Mouse (Mus musculus): ENCODE data around the gene Pcdh10. TPM values are rescaled to one million over a fixed set of nuclear protein-coding genes. Genes with fewer than 3 reads are reported as not detected.
A peak's percentile ranks its signal among the peaks of the same experiment; 100 is the strongest.

Pcdh10 gene
- polyA plus RNA-seq (2014; fragmentation: Nextera tagmentation; extraction: Ambion mirVana) = 4.7 and 5.1 TPM in 2 replicates

DNA sequence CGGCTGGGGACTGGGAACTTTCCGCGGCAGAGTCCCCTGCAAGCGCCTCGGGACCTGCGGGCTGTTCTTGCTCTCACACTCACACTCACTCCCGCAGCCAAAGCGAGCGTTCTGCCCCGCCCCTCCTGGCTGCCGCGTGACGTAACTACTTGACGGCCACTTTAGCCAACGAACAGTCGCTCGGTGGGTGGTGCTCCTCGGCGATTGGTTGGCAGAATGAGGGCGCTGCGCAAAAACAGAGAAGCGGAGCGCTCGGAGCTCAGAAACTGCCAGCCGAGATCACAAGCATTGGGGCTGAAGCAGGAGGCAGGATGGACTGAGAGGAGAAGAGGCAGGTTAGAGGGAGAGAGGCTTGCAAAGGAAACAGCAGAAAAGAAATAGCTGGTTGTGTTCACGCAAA lies at the start of gene Pcdh10:
Gene Pcdh10, plus strand, starts transcription at position 254 of the 400 bp plus-strand sequence.
- WGBS = under 1% methylated on average over 26 of the region's 26 CpGs
- H3K27me3 ChIP-seq (ENCODE audit: control insufficient read depth, insufficient read depth, low read length) = peaks cover 21% of the 10 kb centered on the region
- peak within 1 kb of the TSS; percentile 97 for H3K4me2 ChIP-seq (ENCODE audit: low read depth)
- no peak within 1 kb of the TSS for H3K27ac ChIP-seq (ENCODE audit: low read depth, low read length)
- H3K9me3 ChIP-seq (ENCODE audit: control insufficient read depth, low read length) = no peaks in the 10 kb centered on the region
- DNase-seq (ENCODE audit: low spot score) (peak; percentile 97), ATAC-seq (ENCODE audit: insufficient read depth, low FRiP score, low TSS enrichment) (peak; percentile 82)
- peak within 1 kb of the TSS; percentile 70 for H3K9ac ChIP-seq (ENCODE audit: low read length)
- no peaks in the 10 kb centered on the region for H3K36me3 ChIP-seq (ENCODE audit: control insufficient read depth, insufficient read depth, low read length)
- peak within 1 kb of the TSS; percentile 49 for H3K4me3 ChIP-seq (ENCODE audit: low read depth, low read length)
- H3K4me1 ChIP-seq (ENCODE audit: control insufficient read depth, insufficient read depth, low read length) = peaks cover 5% of the 10 kb centered on the region

DNA sequence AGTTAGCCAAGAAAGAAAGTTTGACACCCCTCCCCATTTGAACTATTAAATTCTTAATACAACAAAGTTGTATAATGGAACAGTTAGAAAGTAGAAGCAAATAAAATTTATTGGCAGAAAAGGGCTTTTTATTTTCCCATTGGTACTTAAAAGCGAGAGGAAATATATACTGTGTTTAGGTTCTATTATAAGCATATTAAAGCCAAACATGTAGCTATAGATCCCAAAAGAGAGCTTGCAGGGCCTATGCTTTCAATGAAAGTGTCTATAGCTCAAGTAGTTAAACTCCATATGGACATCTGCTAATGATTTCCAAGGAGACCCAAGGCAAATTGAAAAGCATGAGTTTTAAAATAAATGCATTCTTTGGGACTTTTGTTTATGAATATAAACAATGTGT lies 22.3 kb upstream of the Pcdh10 start:
- H3K4me2 ChIP-seq (ENCODE audit: low read depth) = no peak overlapping the region
- no peak overlapping the region for H3K4me3 ChIP-seq (ENCODE audit: low read depth, low read length)
- H3K27ac ChIP-seq (ENCODE audit: low read depth, low read length) = no peak overlapping the region
- H3K27me3 ChIP-seq (ENCODE audit: control insufficient read depth, insufficient read depth, low read length) = no peaks in the 10 kb centered on the region
- H3K4me1 ChIP-seq (ENCODE audit: control insufficient read depth, insufficient read depth, low read length) = no peaks in the 10 kb centered on the region
- no peaks in the 10 kb centered on the region for H3K9me3 ChIP-seq (ENCODE audit: control insufficient read depth, low read length)
- H3K36me3 ChIP-seq (ENCODE audit: control insufficient read depth, insufficient read depth, low read length) = no peaks in the 10 kb centered on the region
- ATAC-seq (ENCODE audit: insufficient read depth, low FRiP score, low TSS enrichment) (no peak), DNase-seq (ENCODE audit: low spot score) (no peak)
- 83% methylated on average over 1 of the region's 1 CpGs for WGBS
- no peak overlapping the region for H3K9ac ChIP-seq (ENCODE audit: low read length)

DNA sequence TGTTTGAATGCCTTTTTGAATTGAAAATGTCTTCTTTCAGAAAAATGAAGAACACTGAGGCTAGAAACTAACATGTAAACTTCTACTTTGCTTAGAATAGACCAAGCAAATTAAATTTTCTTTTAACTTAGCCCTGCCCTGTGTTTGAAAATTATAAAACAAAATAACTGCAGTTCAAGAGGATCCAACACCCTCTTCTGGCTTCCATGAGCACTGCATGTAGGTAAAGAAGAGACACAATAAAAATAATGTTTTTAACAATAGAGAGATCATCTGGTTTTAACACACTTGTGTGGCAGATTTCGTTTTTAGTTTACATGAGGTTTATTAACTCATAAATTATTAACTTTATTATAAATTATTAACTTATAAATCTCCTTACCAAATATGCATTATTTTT lies 9.2 kb upstream of the Pcdh10 start:
- no peak overlapping the region for H3K9ac ChIP-seq (ENCODE audit: low read length)
- ATAC-seq (ENCODE audit: insufficient read depth, low FRiP score, low TSS enrichment) (no peak), DNase-seq (ENCODE audit: low spot score) (no peak)
- H3K4me1 ChIP-seq (ENCODE audit: control insufficient read depth, insufficient read depth, low read length) = no peaks in the 10 kb centered on the region
- no peak overlapping the region for H3K4me3 ChIP-seq (ENCODE audit: low read depth, low read length)
- H3K9me3 ChIP-seq (ENCODE audit: control insufficient read depth, low read length) = no peaks in the 10 kb centered on the region
- H3K4me2 ChIP-seq (ENCODE audit: low read depth) = no peak overlapping the region
- no peaks in the 10 kb centered on the region for H3K36me3 ChIP-seq (ENCODE audit: control insufficient read depth, insufficient read depth, low read length)
- 66% methylated on average over 1 of the region's 1 CpGs for WGBS
- no peaks in the 10 kb centered on the region for H3K27me3 ChIP-seq (ENCODE audit: control insufficient read depth, insufficient read depth, low read length)
- no peak overlapping the region for H3K27ac ChIP-seq (ENCODE audit: low read depth, low read length)

DNA sequence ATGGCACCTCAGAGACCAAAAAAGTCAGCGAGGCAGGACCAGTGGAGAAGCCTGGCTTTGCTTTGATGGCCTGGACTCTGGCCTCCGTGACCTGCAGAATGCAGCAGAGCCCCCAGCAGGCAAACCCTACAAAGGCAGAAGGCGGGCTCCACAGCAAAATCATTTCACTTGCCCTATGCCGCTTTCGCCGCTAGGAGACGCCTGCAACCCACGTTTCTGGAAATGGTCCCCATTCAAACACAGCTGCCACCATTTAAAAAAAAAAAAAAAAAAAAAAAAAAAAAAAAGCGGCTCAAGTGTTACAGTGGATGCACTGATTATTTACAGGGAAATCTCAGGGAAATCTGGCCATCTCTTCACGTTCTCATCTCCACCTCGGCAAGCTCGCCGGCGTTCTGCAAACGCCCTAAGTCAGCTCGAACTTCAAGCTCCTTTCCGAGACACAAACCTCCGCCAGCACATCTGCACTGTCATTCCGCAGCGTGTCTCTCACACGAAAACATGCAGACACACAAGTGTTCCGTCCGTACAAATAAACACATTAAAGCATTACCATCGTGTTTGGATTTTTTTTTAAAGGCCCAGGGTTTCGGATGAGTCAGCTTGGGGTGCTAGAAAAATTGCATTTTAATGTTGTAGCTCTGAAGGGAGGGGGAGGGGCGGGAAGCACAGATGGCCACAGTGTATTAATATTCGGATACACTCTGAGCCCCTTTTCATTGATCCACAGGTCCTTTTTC lies 2.3 kb upstream of the Pcdh10 start:
- H3K4me2 ChIP-seq (ENCODE audit: low read depth) = peak overlapping the region; percentile 97
- no peak overlapping the region; the same call in 1 of the 2 replicates for H3K27ac ChIP-seq (ENCODE audit: low read depth, low read length)
- peak; percentile 87 for DNase-seq (ENCODE audit: low spot score)
- peaks cover 4% of the 10 kb centered on the region for H3K4me1 ChIP-seq (ENCODE audit: control insufficient read depth, insufficient read depth, low read length)
- ATAC-seq (ENCODE audit: insufficient read depth, low FRiP score, low TSS enrichment) = no peak; the same call in 1 of the 2 replicates
- H3K4me3 ChIP-seq (ENCODE audit: low read depth, low read length) = peak overlapping the region; percentile 49
- H3K36me3 ChIP-seq (ENCODE audit: control insufficient read depth, insufficient read depth, low read length) = no peaks in the 10 kb centered on the region
- H3K9me3 ChIP-seq (ENCODE audit: control insufficient read depth, low read length) = no peaks in the 10 kb centered on the region
- peak overlapping the region; percentile 70 for H3K9ac ChIP-seq (ENCODE audit: low read length)
- peaks cover 15% of the 10 kb centered on the region for H3K27me3 ChIP-seq (ENCODE audit: control insufficient read depth, insufficient read depth, low read length)
- WGBS = 0% methylated on average over 26 of the region's 27 CpGs

DNA sequence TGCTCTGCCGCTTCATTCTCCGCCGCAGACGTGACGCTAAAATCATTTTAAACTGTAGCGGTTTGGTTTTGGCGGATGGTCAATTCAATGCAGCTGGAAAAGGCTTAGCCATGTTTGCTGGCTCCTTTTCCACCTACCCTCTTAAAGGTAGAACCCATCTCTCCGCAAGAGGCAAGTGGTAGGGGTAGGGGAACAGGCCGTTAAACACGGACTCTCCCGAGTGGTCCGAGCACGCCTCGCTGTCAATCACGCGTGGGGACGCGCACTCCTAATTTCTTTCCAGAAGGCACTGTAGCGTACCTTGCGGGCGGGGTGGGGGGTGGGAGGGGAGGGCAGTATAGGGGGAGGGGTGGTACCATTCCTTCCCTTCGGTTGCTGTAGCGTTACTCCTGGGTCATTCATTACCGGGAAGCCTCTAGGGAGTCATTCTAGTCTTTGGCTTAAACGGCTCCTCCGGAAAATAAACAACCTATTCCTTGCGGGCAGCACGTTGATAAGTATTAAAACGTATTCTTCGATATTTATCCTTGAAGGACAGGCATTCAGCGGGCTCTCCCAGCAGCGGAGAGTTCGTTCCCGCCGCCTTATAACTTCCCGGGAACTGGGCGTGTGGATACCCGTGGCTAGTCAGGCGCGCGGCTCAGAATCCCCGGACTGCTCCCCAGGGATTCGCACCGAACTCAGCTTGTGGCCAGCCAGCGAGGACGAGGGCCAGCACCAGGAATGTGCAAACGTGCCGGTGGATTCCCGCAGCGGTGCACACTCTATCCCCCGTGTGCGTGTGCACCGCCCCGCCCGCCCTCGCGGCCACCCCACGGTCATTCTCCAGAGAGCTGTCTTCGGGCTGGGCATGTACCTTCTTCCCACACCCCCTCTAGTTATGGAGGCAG lies 1.5 kb upstream of the Pcdh10 start:
- peaks cover 5% of the 10 kb centered on the region for H3K4me1 ChIP-seq (ENCODE audit: control insufficient read depth, insufficient read depth, low read length)
- H3K27me3 ChIP-seq (ENCODE audit: control insufficient read depth, insufficient read depth, low read length) = peaks cover 21% of the 10 kb centered on the region
- peak overlapping the region; percentile 97 for H3K4me2 ChIP-seq (ENCODE audit: low read depth)
- no peak overlapping the region; the same call in 1 of the 2 replicates for H3K27ac ChIP-seq (ENCODE audit: low read depth, low read length)
- H3K9ac ChIP-seq (ENCODE audit: low read length) = peak overlapping the region; percentile 70
- DNase-seq (ENCODE audit: low spot score) (peak; percentile 55), ATAC-seq (ENCODE audit: insufficient read depth, low FRiP score, low TSS enrichment) (peak; percentile 21)
- H3K36me3 ChIP-seq (ENCODE audit: control insufficient read depth, insufficient read depth, low read length) = no peaks in the 10 kb centered on the region
- H3K4me3 ChIP-seq (ENCODE audit: low read depth, low read length) = peak overlapping the region; percentile 49
- no peaks in the 10 kb centered on the region for H3K9me3 ChIP-seq (ENCODE audit: control insufficient read depth, low read length)
- under 1% methylated on average over 59 of the region's 59 CpGs for WGBS

DNA sequence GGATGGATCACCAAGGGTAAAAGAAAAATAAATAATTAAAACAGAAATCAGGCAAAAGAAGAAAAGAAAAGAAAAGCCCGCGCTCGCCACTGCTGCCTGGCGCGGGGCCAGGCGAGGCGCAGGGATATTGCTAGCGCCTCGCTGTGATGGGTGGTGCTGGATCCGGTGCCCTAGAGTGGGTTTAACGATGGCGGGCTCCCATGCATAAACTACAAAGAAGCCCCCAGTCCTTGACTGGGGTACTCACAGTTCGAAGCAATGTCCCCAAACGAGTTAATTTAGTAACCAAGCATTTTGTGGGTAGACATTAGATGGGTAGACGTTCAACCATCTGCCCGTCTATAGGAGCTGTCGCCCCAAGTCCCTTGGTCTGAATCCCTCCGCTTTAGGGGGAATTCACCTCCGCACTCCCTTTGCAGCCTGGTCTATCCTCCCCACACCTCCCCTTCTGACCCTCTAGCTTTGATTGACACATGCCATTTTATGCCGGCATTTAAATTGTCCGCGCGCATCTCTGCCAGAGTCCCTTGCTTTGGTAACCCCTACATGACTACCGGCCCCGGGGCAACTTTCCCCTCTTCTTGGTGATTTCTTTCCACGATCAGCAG lies 703 bp upstream of the Pcdh10 start:
- H3K4me1 ChIP-seq (ENCODE audit: control insufficient read depth, insufficient read depth, low read length) = peaks cover 5% of the 10 kb centered on the region
- DNase-seq (ENCODE audit: low spot score) = peak; percentile 75
- WGBS = under 1% methylated on average over 26 of the region's 26 CpGs
- H3K4me2 ChIP-seq (ENCODE audit: low read depth) = peak overlapping the region; percentile 97
- no peak overlapping the region for H3K27ac ChIP-seq (ENCODE audit: low read depth, low read length)
- H3K9me3 ChIP-seq (ENCODE audit: control insufficient read depth, low read length) = no peaks in the 10 kb centered on the region
- peak overlapping the region; percentile 70 for H3K9ac ChIP-seq (ENCODE audit: low read length)
- H3K4me3 ChIP-seq (ENCODE audit: low read depth, low read length) = peak overlapping the region; percentile 49
- no peaks in the 10 kb centered on the region for H3K36me3 ChIP-seq (ENCODE audit: control insufficient read depth, insufficient read depth, low read length)
- H3K27me3 ChIP-seq (ENCODE audit: control insufficient read depth, insufficient read depth, low read length) = peaks cover 21% of the 10 kb centered on the region
- ATAC-seq (ENCODE audit: insufficient read depth, low FRiP score, low TSS enrichment) = peak; percentile 36

DNA sequence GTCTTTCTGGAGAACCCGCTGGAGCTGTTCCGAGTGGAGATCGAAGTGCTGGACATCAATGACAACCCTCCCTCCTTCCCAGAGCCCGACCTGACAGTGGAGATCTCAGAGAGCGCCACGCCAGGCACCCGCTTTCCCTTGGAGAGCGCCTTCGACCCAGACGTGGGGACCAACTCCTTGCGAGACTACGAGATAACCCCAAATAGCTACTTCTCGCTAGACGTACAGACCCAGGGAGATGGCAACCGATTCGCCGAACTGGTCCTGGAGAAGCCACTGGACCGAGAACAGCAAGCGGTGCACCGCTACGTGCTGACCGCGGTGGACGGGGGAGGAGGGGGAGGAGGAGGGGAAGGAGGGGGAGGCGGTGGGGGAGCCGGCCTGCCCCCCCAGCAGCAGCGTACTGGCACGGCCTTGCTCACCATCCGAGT lies 1.4 kb downstream of the Pcdh10 start:
- ATAC-seq (ENCODE audit: insufficient read depth, low FRiP score, low TSS enrichment) (no peak), DNase-seq (ENCODE audit: low spot score) (peak; percentile 50)
- WGBS = 4% methylated on average over 29 of the region's 29 CpGs
- Histone ChIP-seq H3K27ac (ENCODE audit: low read depth, low read length) (no peak overlapping the region), H3K4me3 (ENCODE audit: low read depth, low read length) (peak overlapping the region; percentile 49), H3K9ac (ENCODE audit: low read length) (peak overlapping the region; percentile 40), H3K9me3 (ENCODE audit: control insufficient read depth, low read length) (no peaks in the 10 kb centered on the region), H3K4me2 (ENCODE audit: low read depth) (peak overlapping the region; percentile 97), H3K27me3 (ENCODE audit: control insufficient read depth, insufficient read depth, low read length) (peaks cover 21% of the 10 kb centered on the region), H3K4me1 (ENCODE audit: control insufficient read depth, insufficient read depth, low read length) (peaks cover 5% of the 10 kb centered on the region), H3K36me3 (ENCODE audit: control insufficient read depth, insufficient read depth, low read length) (no peaks in the 10 kb centered on the region)

DNA sequence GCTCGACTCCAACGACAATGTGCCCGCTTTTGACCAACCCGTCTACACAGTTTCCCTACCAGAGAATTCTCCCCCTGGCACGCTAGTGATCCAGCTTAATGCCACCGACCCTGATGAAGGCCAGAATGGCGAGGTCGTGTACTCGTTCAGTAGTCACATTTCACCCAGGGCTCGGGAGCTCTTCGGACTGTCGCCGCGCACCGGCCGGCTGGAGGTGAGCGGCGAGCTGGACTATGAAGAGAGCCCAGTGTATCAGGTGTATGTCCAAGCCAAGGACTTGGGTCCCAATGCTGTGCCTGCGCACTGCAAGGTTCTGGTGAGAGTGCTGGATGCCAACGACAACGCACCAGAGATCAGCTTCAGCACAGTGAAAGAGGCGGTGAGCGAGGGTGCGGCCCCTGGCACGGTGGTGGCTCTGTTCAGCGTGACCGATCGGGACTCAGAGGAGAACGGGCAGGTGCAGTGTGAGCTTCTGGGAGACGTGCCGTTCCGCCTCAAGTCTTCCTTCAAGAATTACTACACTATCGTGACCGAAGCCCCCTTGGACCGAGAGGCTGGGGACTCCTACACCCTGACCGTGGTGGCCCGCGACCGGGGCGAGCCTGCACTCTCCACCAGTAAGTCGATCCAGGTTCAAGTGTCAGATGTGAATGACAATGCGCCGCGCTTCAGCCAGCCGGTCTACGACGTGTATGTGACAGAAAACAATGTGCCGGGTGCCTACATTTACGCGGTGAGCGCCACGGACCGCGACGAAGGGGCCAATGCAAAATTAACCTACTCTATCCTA lies 2.0 kb downstream of the Pcdh10 start:
- peak; percentile 55 for DNase-seq (ENCODE audit: low spot score)
- H3K36me3 ChIP-seq (ENCODE audit: control insufficient read depth, insufficient read depth, low read length) = no peaks in the 10 kb centered on the region
- H3K9me3 ChIP-seq (ENCODE audit: control insufficient read depth, low read length) = no peaks in the 10 kb centered on the region
- H3K4me2 ChIP-seq (ENCODE audit: low read depth) = peak overlapping the region; percentile 97
- H3K9ac ChIP-seq (ENCODE audit: low read length) = peak overlapping the region; percentile 40
- WGBS = under 1% methylated on average over 55 of the region's 55 CpGs
- no peak for ATAC-seq (ENCODE audit: insufficient read depth, low FRiP score, low TSS enrichment)
- peak overlapping the region; percentile 49 for H3K4me3 ChIP-seq (ENCODE audit: low read depth, low read length)
- H3K27ac ChIP-seq (ENCODE audit: low read depth, low read length) = no peak overlapping the region
- peaks cover 21% of the 10 kb centered on the region for H3K27me3 ChIP-seq (ENCODE audit: control insufficient read depth, insufficient read depth, low read length)
- peaks cover 5% of the 10 kb centered on the region for H3K4me1 ChIP-seq (ENCODE audit: control insufficient read depth, insufficient read depth, low read length)

Data from neural tube, embryonic 11.5 days (tissue).